Mouse (Mus musculus) layer of hippocampus, adult 9-11 months (tissue): Measurements from ENCODE around the gene 9530068E07Rik.

Source experiments
- DNase-seq: peaks from one replicate; pipeline ENCODE4 v3.0.0; 2022

9530068E07Rik gene

GRCm38 (mm10) chr11:52431594-52431993, 35.4 kb downstream of the 9530068E07Rik start:
- DNase-seq, result peak; percentile 25

- DNase-seq, result no peak
Measured at GRCm38 (mm10) chr11:52432148-52432547, 35.9 kb downstream of the 9530068E07Rik start.

- DNase-seq, result peak; percentile 24
Measured at GRCm38 (mm10) chr11:52433076-52433796, 37.0 kb downstream of the 9530068E07Rik start.

GRCm38 (mm10) chr11:52433797-52434195, 37.6 kb downstream of the 9530068E07Rik start:
- no peak for DNase-seq

- DNase-seq, result no peak
Measured at GRCm38 (mm10) chr11:52435466-52435865, 39.2 kb downstream of the 9530068E07Rik start.

GRCm38 (mm10) chr11:52437123-52437522, 40.9 kb downstream of the 9530068E07Rik start:
- peak; percentile 86 for DNase-seq

GRCm38 (mm10) chr11:52441096-52441495, 44.9 kb downstream of the 9530068E07Rik start:
- DNase-seq, result peak; percentile 23

- DNase-seq, result peak; percentile 25
Measured at GRCm38 (mm10) chr11:52447242-52447641, 51.0 kb downstream of the 9530068E07Rik start.

- no peak for DNase-seq
Measured at GRCm38 (mm10) chr11:52449004-52449403, 52.8 kb downstream of the 9530068E07Rik start.

- no peak for DNase-seq
Measured at GRCm38 (mm10) chr11:52458281-52458680, 62.1 kb downstream of the 9530068E07Rik start.
